Mouse (Mus musculus): ENCODE measurements at regions not wholly inside any gene's neighbourhood (a gene's known extent, or its start where the extent isn't known, plus 50 kb on each side); places are given as distances from the start of the nearest gene placed in this dataset.

- no peak for TF ChIP-seq CTCF (IDR thresholded peaks at IDR 0.05; ENCODE audit: control insufficient read depth, insufficient read depth, insufficient replicate concordance, low read depth, low read length)
- no peak for TF ChIP-seq POLR2A (IDR thresholded peaks at IDR 0.05; ENCODE audit: control insufficient read depth, low read depth, low read length)
These were observed 261.8 kb upstream of the Clnk start for GRCm38 (mm10) chr5:39138375-39138774.
